Mouse (Mus musculus): ENCODE measurements around the gene Hemk1. TPM values are rescaled to one million over a fixed set of nuclear protein-coding genes. Genes with fewer than 3 reads are reported as not detected.

Hemk1 gene
- total RNA-seq, 2 experiments from 2014 or later, result 15.9 to 18.1 TPM

DNA sequence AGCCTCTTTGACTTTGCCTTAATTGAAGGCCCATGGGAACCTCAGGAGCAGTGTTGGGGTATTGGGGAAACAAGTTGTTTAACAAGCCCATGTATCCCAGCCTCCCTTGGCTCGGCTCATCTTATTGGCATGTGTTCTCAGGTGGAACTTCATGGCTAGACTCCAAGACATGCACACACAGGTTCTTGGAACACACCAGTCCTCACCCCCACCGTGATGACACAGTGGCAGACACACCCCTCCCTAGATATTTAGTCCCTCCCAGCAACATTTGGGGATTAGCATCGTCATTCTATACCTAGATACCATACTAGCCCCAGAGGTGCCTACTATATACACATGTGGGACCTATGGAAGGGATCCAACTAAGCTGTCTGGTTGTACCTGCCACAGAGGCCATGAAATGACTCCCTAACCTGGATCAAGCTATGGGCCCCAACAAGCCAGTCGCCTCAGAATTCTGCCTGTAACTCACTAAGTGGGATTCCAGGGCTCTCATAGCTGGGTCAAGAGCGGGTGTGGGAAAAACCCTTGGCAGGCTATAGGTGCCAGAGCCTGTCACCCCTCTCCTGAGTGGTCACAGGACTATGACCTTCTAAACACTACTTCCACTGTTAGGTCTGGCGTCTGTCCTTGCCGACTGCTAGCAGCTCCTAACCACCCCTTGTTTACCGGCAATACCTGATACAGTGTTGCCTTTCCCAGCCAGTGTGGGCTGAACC lies 39.9 kb downstream of the Hemk1 start:
- DNase-seq, result no peak
- intact Hi-C loops (cut with DNase I), result loop anchor here (5.0 kb wide), 1 partner anchor 214 kb away; no protein-coding TSS in a partner anchor

DNA sequence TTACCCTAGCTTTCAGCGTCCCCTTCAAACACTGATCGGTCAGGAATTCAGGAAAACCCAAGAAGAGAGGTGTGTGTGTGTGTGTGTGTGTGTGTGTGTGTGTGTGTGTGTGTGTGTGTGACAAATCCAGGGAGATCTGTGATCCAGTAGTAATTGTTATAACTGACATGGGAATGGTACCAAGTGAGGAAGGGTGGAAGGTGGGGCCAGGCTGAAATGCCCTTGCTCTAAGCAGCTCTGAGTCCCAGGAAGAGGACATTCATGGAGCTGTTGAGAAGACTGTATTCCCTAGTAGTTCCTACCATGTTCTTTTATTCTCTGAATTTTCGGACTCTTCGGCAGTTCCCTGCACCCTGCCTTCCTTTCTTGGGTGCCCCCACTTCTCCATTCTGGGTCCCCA lies 40.5 kb downstream of the Hemk1 start:
- intact Hi-C loops (cut with DNase I), result loop anchor here (5.0 kb wide), 1 partner anchor 215 kb away; no protein-coding TSS in a partner anchor
- no peak for DNase-seq

DNA sequence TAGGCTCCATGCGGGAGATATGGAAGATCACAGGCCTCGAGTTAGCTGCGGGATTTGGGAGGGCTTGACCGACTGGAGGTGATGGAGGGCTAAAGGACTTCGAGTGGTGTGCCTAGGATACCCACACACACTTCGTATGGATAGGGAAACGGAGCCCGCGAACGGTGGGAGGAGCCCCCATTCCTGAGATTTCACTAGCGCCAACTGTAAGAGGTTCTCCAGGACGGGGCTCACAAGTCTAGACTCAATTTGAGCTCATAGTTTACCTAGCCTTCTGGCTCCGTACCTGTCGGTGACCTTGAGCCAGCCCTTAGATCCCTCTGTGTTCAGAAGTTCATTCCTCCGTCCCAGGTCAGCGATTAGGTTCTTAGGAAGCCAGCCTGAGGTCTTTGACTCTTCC lies 41.1 kb downstream of the Hemk1 start:
- no peak for DNase-seq
- intact Hi-C loops (cut with DNase I), result loop anchor here (5.0 kb wide), 1 partner anchor 215 kb away; no protein-coding TSS in a partner anchor

DNA sequence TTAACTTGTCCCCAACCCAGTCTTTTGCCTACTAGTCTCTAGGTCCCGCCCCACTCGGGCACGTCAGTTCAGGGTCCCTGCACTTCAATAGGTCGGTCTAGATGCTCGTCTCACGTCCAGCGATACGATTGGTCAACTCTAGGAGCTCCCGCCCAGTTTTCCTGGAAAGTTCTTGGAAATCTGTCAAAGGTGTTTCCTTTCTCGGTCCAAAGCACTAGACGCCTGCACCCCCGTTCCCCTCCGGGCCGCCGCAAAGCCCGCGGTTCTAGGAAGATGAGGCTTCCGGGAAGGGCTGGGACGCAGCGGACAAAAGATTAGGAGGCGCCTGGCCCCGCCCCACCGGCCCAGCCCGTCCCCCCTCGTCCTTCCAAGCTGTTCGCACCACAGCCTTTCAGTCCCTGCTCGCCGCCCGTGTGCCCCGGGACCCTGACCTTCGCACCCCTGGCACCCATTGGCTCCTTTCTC lies 41.6 kb downstream of the Hemk1 start:
- intact Hi-C loops (cut with DNase I), result loop anchor here (5.0 kb wide), 1 partner anchor 216 kb away; no protein-coding TSS in a partner anchor

DNA sequence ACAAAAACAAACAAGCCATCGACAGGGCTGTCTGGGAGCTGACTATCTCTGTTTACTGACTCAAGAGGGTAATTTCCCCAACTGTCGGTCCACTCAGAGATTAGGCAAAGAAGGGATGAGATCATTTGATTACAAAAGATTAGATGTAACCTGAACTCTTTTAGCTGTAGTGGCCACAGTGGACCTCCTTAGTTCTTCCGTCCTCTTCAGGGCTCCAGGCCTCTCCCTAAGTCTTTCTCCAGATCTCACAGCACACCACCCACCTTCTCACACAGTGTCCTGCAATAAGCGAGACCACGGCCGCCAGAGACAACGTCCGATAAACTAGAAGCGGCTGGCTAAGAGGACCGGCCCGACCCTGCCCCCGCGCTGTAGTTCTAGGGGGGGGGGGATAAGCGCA lies 42.1 kb downstream of the Hemk1 start:
- intact Hi-C loops (cut with DNase I), result loop anchor here (5.0 kb wide), 1 partner anchor 216 kb away; no protein-coding TSS in a partner anchor

More for the DNA sequence above, 41.6 kb downstream of the Hemk1 start:
- peak; percentile 93 for DNase-seq

DNA sequence AAGGTAGTCTGAATTCAATTTTAAA lies 42.3 kb downstream of the Hemk1 start, which contains the start of gene Cish:
TSS of gene Cish (plus strand) at position 11 of the 25 bp plus-strand sequence.
- intact Hi-C loops (cut with DNase I), result loop anchor here (5.0 kb wide), 1 partner anchor 216 kb away; no protein-coding TSS in a partner anchor
- DNase-seq, result no peak

More for the DNA sequence above, 42.1 kb downstream of the Hemk1 start:
- DNase-seq, result no peak

DNA sequence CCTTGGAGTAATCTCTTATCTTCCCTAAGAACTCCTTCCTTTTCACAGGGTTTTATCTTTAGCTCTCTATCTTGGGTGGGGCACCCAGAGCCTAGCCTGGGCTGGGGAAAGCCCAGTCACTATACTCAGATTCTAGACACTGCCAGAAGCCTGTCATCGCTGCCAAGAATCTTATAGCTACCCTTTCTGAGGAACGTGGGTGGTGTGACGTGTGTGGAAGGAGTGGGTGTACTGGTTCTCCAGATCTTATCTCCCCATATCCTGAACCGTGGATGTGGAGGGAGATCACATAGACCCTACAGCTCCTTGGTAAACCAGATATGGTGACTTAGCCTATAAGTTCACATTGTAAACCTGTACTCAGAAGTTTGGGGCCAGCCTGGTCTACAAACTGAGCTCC lies 42.5 kb downstream of the Hemk1 start:
- DNase-seq, result no peak
- intact Hi-C loops (cut with DNase I), result loop anchor here (5.0 kb wide), 1 partner anchor 217 kb away; no protein-coding TSS in a partner anchor

DNA sequence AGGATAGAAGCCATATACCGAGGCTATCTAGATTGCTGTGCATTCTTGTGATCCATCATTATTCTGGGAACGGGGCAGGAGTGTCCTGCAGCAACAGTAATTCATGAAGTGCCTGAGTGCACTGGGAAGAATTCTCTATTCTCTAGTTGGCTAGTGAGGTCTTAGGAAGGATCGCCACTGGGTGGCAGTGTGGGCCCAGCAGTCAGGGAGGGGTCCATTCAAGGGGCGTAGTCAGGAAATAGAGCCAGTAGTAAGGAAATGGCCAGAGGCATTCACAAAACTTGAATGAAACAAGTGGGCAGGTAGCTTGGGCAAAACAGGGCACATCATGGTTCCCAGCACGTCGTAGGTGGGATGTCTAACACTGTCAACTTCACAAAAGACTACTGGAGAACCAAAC lies 43.9 kb downstream of the Hemk1 start:
- DNase-seq, result peak; percentile 90
- intact Hi-C loops (cut with DNase I), result loop anchor here (5.0 kb wide), 3 partner anchors 43 to 392 kb away; partner anchors contain the start of gene Hemk1

DNA sequence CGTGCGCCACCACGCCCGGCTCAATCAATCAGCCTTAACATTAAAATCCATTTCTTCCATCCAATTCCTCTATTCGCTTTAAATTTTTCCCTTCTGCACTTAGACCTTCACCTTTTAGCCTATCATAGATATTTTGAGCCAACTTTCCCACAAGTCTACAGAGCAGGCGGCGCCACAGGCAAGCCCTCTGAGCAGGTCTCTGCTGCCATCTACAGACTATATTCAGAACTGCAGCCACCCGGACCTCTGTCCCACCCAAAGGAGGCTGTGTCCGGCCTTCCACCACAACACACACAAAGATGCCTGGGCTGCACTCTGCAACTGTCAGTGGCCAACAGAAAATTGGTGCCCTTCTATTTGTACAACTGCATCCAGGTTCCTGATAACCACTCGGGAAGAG lies 47.3 kb downstream of the Hemk1 start:
- intact Hi-C loops (cut with DNase I), result loop anchor here (5.0 kb wide), 3 partner anchors 46 to 389 kb away; partner anchors contain the start of gene Hemk1

DNA sequence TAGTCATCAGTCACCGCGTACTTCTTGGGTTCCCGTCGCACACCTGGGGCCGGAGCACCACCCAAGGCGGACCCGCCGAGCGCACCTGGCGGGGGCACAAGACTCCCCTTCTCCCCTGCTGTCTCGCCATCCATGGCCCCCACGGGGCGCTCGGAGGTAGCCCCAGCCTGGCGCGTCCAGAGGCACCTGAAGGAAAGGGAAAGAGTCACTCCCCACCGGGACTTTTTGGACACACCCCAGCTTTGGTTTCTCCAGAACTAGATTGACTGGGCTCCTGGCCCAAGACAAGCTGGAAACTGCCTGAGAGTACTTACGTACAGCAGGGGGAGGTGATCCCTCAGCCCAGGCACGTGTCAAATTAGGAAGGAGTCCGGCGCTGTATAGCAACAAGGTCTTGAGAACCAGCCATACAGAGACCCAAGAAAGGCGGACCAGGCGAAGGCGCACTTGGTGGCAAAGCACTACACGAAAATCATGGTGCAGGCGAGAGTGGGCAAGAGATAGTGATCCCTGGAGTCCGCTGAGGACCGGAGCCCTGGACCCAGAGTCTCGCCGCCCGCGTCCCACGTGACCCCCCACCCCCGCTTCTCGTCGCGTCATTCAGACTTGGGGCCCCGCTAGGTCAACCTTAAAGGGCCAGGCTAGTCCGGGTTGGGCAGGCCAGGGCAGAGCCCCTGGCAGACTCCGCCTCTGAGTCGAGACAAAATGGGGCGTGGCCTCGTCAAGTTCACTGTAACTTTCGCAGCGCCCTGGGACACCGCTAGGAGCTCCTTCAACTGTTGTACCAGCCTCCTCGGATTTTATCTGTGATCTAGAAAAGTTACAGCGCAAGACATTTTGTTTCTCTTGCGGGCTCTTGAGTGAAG lies 48.7 kb downstream of the Hemk1 start, which contains the start of gene Mapkapk3:
TSS of gene Mapkapk3 (minus strand) at position 667 of the 866 bp plus-strand sequence.
- intact Hi-C loops (cut with DNase I), result loop anchor here (5.0 kb wide), 3 partner anchors 48 to 387 kb away; partner anchors contain the start of gene Hemk1
- peak; percentile 63 for DNase-seq

More for the DNA sequence above, 47.3 kb downstream of the Hemk1 start:
- peak; percentile 80 for DNase-seq

DNA sequence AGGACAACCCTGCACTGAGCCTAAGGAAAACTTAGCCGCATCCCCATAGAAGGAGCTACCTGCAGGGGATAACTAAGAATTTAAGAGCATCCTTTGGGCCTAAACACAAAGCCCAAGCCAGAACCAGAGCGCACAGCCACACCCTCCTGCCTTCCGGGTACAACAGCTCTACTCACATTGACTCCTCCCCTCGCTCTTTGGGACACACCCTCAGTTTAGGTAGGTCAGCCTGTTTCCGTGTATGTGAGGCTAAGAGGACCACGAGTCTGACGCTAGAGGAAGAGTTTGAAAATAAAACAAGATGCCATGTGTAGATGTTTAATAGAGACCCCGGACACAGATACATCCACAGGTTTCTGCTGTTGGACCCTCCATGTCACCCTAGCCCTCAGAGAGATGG lies 49.4 kb downstream of the Hemk1 start:
- DNase-seq, result no peak
- intact Hi-C loops (cut with DNase I), result no loop called here

DNA sequence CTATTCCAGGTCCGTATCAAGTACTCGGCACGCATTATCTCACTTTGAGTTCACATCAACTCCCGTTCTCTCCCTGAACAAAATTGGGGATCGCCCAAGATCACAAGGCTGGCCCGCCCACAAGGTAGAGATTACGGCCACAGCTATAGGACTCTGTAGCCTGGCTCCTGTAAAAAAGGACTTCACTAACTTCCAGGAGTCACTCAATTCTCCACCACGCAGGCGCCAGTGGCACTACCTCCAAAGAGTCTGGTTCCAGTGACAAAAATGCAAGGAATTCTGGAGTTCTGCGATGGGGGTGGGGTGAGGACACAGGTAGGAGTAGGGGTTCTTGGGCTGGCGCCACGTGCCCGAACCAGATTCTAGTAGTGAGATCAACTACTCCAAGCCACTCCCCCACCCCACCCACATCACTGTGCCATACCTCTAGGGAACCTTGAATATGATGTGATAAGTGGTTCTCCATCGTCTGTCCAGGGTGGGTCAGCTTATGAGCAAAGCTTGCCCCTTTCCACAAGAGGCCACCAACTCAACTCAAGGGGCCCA lies 50.0 kb downstream of the Hemk1 start:
- no peak for DNase-seq
- intact Hi-C loops (cut with DNase I), result no loop called here

DNA sequence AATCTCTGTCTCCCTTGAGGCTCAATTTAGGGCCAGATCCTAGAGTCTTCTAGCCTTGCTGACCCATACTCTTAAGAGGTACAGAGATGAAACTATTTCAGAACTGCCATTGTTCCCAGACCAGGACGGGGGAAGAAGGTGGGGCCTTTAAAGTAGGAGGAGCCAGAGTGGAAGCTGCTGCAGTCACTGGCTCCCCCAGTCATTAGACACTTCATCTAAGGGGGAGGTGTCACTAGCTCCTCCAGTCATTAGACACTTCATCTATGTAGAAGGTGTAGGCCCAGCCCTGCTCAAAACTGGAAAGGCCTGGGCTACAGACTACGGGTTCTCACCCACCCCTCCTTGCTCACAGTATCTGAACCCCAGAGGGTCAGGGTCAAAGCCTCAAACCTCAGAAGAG lies 50.9 kb downstream of the Hemk1 start:
- no peak for DNase-seq
- intact Hi-C loops (cut with DNase I), result no loop called here

DNA sequence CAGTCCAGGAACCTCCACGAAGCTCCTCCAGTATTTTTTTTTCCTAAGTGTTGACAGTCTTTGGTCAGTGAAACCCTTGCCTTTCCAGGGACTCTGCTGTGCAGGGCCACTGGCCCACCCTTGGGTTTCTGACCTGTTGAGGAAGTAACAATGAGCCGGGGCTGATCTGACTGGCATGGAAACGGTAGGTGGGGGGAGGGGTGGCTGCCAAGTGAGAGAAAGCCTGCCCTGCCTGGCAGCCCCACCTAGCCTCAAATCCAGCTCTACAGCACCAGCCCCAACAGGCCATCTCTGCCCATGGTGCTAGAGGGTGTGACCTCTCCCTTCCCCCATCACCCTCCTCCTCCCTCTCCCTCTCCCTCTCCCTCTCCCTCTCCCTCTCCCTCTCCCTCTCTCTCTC lies 53.1 kb downstream of the Hemk1 start:
- no peak for DNase-seq

DNA sequence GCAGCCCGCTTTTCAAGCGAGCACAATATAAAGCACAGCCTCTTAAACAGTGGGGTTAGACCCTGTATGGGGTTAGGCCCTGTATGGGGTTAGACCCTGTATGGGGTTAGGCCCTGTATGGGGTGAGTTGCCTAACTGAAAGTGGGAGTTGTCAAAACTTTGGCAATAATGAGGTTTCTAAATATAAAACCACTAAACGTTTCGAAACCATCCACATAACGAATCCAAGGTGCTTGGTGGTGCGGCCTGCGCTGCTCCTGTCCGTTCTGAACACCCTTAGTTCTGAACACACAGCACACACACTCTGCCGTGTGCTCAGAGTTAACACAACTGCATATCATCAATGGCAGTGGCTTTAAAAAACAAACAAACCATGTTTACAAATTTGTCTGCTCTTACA lies 55.2 kb downstream of the Hemk1 start:
- DNase-seq, result no peak
- intact Hi-C loops (cut with DNase I), result no loop called here

More for the DNA sequence above, 53.1 kb downstream of the Hemk1 start:
- intact Hi-C loops (cut with DNase I), result no loop called here

DNA sequence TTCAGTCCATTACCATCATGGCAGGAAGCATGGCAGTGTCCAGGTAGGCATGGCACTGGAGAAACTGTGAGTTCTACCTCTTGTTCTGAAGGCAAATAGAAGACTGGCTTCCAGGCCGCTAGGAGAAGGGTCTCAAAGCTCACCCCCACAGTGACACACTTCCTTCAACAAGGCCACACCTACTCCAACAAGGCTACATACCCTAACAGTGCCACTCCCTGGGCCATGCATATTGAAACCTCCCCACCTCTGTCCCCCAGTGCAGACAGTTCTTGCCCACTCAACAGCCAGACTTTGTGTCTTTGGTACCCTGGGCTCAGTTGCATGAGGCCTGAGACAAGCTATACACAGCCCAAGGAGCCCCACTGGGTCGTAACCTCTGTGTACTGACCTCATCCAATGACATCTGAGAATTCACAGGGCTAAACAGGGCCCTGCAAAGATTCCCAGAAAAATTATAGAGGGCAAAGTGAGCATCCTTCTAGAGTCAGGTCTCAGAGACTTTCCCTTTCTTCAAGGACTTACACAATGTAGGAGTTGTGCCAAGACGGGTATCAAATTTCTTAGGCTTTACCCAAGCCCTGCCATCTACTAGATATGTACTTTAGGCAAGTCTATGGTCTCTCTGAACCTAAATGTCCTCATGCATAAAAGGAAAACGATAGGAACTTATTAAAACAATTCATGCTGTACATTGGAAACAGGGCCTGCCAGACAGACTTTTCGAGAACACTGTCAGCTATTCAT lies 56.7 kb downstream of the Hemk1 start:
- DNase-seq, result no peak
- intact Hi-C loops (cut with DNase I), result no loop called here

DNA sequence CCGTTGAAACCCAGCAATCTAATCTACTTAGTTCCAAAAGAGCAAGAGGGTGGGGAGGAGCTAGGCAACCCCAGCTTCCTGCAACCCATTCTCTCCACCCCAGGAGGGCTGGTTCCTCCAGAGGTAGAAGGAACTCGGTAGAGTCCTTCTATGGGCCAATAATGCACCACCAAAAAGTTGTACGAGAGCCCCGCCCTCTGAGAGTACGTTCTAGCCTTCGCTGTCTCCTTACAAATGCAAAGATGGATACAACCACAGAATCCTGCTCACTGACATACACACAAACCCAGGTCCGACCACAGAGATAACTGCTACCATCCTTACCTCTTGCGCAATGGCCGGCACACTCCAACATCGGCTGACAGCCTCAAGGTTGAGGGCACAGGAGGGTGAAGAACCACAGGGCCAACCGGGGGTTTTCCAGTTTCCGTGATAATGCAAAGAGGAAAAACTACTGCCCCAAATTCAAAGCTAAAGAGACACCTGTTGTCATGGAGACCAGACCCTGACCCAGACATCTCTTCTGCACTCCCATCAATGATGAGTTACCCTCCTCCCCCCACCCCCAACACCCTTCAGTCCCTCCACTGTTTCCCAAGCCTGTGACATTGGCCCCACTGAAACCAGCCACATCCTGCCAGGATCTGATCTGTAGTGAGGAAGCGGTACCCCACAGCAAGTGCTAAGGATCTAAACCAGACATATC lies 57.7 kb downstream of the Hemk1 start:
- intact Hi-C loops (cut with DNase I), result no loop called here

DNA sequence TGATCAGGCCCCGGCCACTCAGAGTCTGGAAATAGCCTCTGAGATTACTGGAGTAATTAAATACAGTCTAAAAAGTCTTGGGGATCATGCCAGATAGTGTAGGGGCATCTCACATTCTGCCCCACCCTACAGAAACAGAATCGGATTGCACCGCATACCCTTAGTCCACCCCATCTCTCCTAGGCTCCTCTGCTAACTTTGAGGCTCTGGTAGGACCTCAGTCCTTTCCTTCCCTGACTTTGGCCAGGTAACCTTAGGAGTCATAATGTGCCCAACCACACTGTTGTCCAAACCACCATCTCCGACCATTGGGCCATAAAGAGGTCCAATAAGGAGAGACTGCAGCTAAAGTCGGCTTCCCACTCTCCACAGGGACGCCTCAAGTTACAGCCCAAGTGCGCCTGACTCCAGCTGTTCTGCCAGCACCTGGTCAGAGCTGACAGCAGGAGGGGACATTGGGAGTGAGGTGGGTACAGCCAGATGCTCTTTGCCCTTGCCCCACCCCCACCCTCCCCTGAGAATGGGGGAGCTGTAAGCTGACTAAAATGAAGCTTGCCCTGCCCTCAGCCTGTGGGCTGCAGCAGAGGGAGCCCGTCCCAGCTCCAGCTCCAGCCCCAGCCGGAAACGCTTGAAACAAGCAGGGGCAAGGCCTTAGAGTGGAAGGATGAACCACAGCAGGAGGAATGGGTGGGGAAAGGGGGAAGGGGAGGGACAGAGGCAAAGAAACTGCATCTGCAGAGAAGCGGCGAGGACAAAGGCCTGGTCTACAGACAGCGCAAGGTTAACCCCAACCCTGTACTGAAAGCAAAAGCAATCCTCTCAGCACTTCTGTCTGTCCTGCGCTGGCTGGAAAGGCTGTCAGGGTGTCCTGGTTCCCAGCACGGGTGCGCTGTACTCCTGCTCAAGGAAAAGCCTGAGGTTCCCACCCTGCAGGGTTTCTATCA lies 58.5 kb downstream of the Hemk1 start:
- intact Hi-C loops (cut with DNase I), result loop anchor here (5.0 kb wide), 1 partner anchor 377 kb away; no protein-coding TSS in a partner anchor
- DNase-seq, result no peak

More for the DNA sequence above, 57.7 kb downstream of the Hemk1 start:
- no peak for DNase-seq

Data from left cerebral cortex, postnatal 4 days (tissue).